Comparison of ENCODE assay signal across 23 mouse cellular contexts in the genomic region with DNA sequence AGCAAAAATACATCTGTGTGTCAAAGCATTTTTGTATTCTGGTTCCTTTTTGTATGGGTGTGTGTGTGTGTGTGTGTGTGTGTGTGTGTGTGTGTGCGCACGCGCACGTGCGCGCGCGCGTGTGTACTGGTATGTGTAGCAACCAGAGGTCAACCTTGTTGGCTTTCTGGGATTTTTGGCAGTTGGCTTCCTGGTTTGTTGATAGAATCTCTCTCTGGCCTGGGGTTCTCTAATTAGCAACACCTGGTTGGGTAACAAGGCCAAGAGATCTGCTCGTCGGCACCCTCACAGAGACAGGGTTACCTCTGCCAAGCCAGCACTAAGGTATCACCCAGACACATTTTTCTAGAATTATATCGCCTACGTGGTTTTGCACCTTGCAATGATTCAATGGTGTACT. TPM values are rescaled to one million over a fixed set of nuclear protein-coding genes. Genes with fewer than 3 reads are reported as not detected.
DNase-seq lines count a peak whose midpoint lies in the region; ATAC-seq and TF ChIP-seq lines count a peak whose summit lies in the region.
"Had no signal": no experiment of that assay in that cellular context is flagged by ENCODE, and none has a peak within 500 bp of the region (broad histone marks: within the 10 kb centered on the region; RNA-seq: fewer than 3 reads in every experiment).

No protein-coding gene starts in this region.

- H3K9ac ChIP-seq in liver, adult 2 months (ENCODE audit: low read depth, low read length): no peak overlapping the region
- H3K9ac ChIP-seq in liver, embryonic 11.5 days (ENCODE audit: low read depth, low read length): no peak overlapping the region
- H3K9ac ChIP-seq in liver, embryonic 16.5 days (ENCODE audit: low read depth, low read length): no peak overlapping the region
- H3K9ac ChIP-seq: embryonic facial prominence, embryonic 13.5 days; forebrain, embryonic 12.5 days; forebrain, postnatal 0 days; heart, embryonic 13.5 days; hindbrain, embryonic 13.5 days had no signal

- DNase-seq in liver, adult 2 months (ENCODE audit: extremely low read depth, low read depth, low spot score): peak; percentile 96
- DNase-seq in liver, embryonic 11.5 days (ENCODE audit: low spot score): no peak
- DNase-seq in 3T3-L1 (ENCODE audit: low read depth, low spot score): peak; percentile 21
- DNase-seq in NIH3T3 (ENCODE audit: low read depth): peak; percentile 43
- DNase-seq in heart, postnatal 10 days: no peak
- no peak for DNase-seq in spleen, postnatal 14 days (ENCODE audit: low spot score in 2 of 2)
- DNase-seq: cerebellum, adult 18-20 months; cerebellum, adult 9-11 months; cerebellum, postnatal 36 days; forebrain, postnatal 0 days; heart, adult 11 months had no signal

- intact Hi-C loops in heart, postnatal 10 days (cut with DNase I): loop anchor here (5.0 kb wide), 3 partner anchors 128 to 168 kb away; a partner anchor contains a TSS

- H3K9me3 ChIP-seq in liver, embryonic 11.5 days (ENCODE audit: control insufficient read depth, low read length): no peaks in the 10 kb centered on the region
- no peaks in the 10 kb centered on the region for H3K9me3 ChIP-seq in liver, embryonic 16.5 days (replicated peaks; ENCODE audit: control insufficient read depth, low read length)
- H3K9me3 ChIP-seq: embryonic facial prominence, embryonic 13.5 days; forebrain, embryonic 12.5 days; G1E; heart, embryonic 13.5 days; hindbrain, embryonic 13.5 days had no signal

- H3K4me2 ChIP-seq in liver, embryonic 11.5 days: no peak overlapping the region
- no peak overlapping the region for H3K4me2 ChIP-seq in liver, embryonic 16.5 days (ENCODE audit: low read depth, low read length)
- H3K4me2 ChIP-seq: embryonic facial prominence, embryonic 13.5 days; forebrain, embryonic 12.5 days; heart, embryonic 13.5 days; hindbrain, embryonic 13.5 days had no signal

- H3K4me3 ChIP-seq in liver, adult 2 months (ENCODE audit: insufficient read depth, low read depth, low read length): no peak overlapping the region
- H3K4me3 ChIP-seq in liver, embryonic 11.5 days (ENCODE audit: low read depth, low read length): no peak overlapping the region
- no peak overlapping the region for H3K4me3 ChIP-seq in liver, embryonic 16.5 days (ENCODE audit: low read depth, low read length)
- H3K4me3 ChIP-seq: embryonic facial prominence, embryonic 13.5 days; forebrain, embryonic 12.5 days; heart, embryonic 13.5 days; hindbrain, embryonic 13.5 days had no signal

- TF ChIP-seq POLR2A in liver, adult 2 months (IDR thresholded peaks at IDR 0.05; ENCODE audit: extremely low read depth, insufficient read depth, low read length): no peak

- H3K79me2 ChIP-seq in liver, adult 2 months (ENCODE audit: control insufficient read depth, insufficient read depth, low read length): no peaks in the 10 kb centered on the region

- TF ChIP-seq CTCF in liver, adult 2 months (IDR thresholded peaks at IDR 0.05; ENCODE audit: low read depth, low read length): no peak

- ATAC-seq in liver, embryonic 11.5 days (replicated peaks; ENCODE audit: low FRiP score): no peak
- ATAC-seq in liver, embryonic 16.5 days (ENCODE audit: low read depth): no peak
- ATAC-seq: forebrain, postnatal 0 days; hindbrain, postnatal 0 days had no signal

- H3K36me3 ChIP-seq in liver, adult 2 months (ENCODE audit: control insufficient read depth, insufficient read depth, low read length): no peaks in the 10 kb centered on the region
- no peaks in the 10 kb centered on the region for H3K36me3 ChIP-seq in liver, embryonic 11.5 days (ENCODE audit: control insufficient read depth, insufficient read depth, low read length)
- no peaks in the 10 kb centered on the region for H3K36me3 ChIP-seq in liver, embryonic 16.5 days (ENCODE audit: control insufficient read depth, insufficient read depth)
- H3K36me3 ChIP-seq: embryonic facial prominence, embryonic 13.5 days; forebrain, embryonic 12.5 days; G1E; heart, embryonic 13.5 days; hindbrain, embryonic 13.5 days had no signal

- no peaks in the 10 kb centered on the region for H3K27me3 ChIP-seq in liver, adult 2 months (ENCODE audit: control insufficient read depth, insufficient read depth, low read length)
- H3K27me3 ChIP-seq in liver, embryonic 11.5 days (replicated peaks; ENCODE audit: control insufficient read depth, insufficient read depth, low read length): no peaks in the 10 kb centered on the region
- no peaks in the 10 kb centered on the region for H3K27me3 ChIP-seq in liver, embryonic 16.5 days (ENCODE audit: control insufficient read depth, insufficient read depth, low read depth, low read length)

- peak overlapping the region; percentile 54 for H3K27ac ChIP-seq in liver, adult 2 months (replicated peaks; ENCODE audit: insufficient read depth, low read depth, low read length)
- H3K27ac ChIP-seq in liver, embryonic 11.5 days (ENCODE audit: low read depth, low read length): no peak overlapping the region; the same call in 1 of the 2 replicates
- peak overlapping the region; percentile 77 for H3K27ac ChIP-seq in liver, embryonic 16.5 days (ENCODE audit: low read length)
- H3K27ac ChIP-seq: embryonic facial prominence, embryonic 13.5 days; forebrain, embryonic 12.5 days; heart, embryonic 13.5 days; hindbrain, embryonic 13.5 days; hindbrain, postnatal 0 days had no signal

- peaks cover 30% of the 10 kb centered on the region for H3K4me1 ChIP-seq in liver, adult 2 months (ENCODE audit: control insufficient read depth, insufficient read depth, low read length)
- peaks cover 24% of the 10 kb centered on the region for H3K4me1 ChIP-seq in liver, embryonic 11.5 days (replicated peaks; ENCODE audit: control insufficient read depth, insufficient read depth, low read length)
- peaks cover 41% of the 10 kb centered on the region for H3K4me1 ChIP-seq in liver, embryonic 16.5 days (ENCODE audit: control insufficient read depth, low read depth, low read length)

- 24% methylated on average over 13 of the region's 13 CpGs for WGBS in liver, adult 2 months
- WGBS in liver, embryonic 11.5 days: 89% methylated on average over 13 of the region's 13 CpGs
- 82% methylated on average over 13 of the region's 13 CpGs for WGBS in liver, embryonic 16.5 days (ENCODE audit: insufficient replicate concordance)

RNA-seq across cellular contexts. Expression of a gene that starts 13.1 kb away (rescaled TPM):
- total RNA-seq in liver, adult 2 months (2014; rRNA removed): 69.1 and 84.2 TPM in 2 replicates
- polyA plus RNA-seq in liver, adult 2 months (2012; rRNA removed): 115 and 144 TPM in 2 replicates
- polyA plus RNA-seq in liver, embryonic 11.5 days (2014; fragmentation: Nextera tagmentation; extraction: Ambion mirVana): 66.7 and 70.9 TPM in 2 replicates
- polyA plus RNA-seq in liver, embryonic 16.5 days (2015; fragmentation: Nextera tagmentation; extraction: Ambion mirVana): 92.9 and 95.8 TPM in 2 replicates
- total RNA-seq in heart, postnatal 10 days (2021): 10 to 100 TPM; 39.1 to 42.0 TPM

RNA-seq across cellular contexts. Expression of a gene that starts 32.0 kb away (rescaled TPM):
- total RNA-seq in liver, adult 2 months (2014; rRNA removed): 0.83 TPM in 1 of 2 replicates, not detected in the other
- not detected in 2 replicates for polyA plus RNA-seq in liver, adult 2 months (2012; rRNA removed)
- not detected in 2 replicates for polyA plus RNA-seq in liver, embryonic 11.5 days (2014; fragmentation: Nextera tagmentation; extraction: Ambion mirVana)
- not detected in 2 replicates for polyA plus RNA-seq in liver, embryonic 16.5 days (2015; fragmentation: Nextera tagmentation; extraction: Ambion mirVana)
- total RNA-seq in heart, postnatal 10 days (2021): not detected
- total RNA-seq: adrenal gland, postnatal 10 days; forebrain, postnatal 0 days; gastrocnemius, adult 18-20 months; gastrocnemius, postnatal 36 days; hematopoietic stem cell, adult 5-6 weeks; hindbrain, postnatal 0 days had no signal
- polyA plus RNA-seq: embryonic facial prominence, embryonic 13.5 days; forebrain, embryonic 12.5 days; forebrain, postnatal 0 days; G1E; heart, embryonic 13.5 days; heart, postnatal 0 days; hindbrain, embryonic 13.5 days; hindbrain, postnatal 0 days had no signal

RNA-seq across cellular contexts. Expression of a gene that starts 46.4 kb away (rescaled TPM):
- 7.3 and 9.5 TPM in 2 replicates for total RNA-seq in liver, adult 2 months (2014; rRNA removed)
- 5.0 and 5.1 TPM in 2 replicates for polyA plus RNA-seq in liver, adult 2 months (2012; rRNA removed)
- polyA plus RNA-seq in liver, embryonic 11.5 days (2014; fragmentation: Nextera tagmentation; extraction: Ambion mirVana): 29.8 and 32.9 TPM in 2 replicates
- 32.3 and 33.6 TPM in 2 replicates for polyA plus RNA-seq in liver, embryonic 16.5 days (2015; fragmentation: Nextera tagmentation; extraction: Ambion mirVana)
- 100 to 1,000 TPM in 1 of 2 experiments, 10 to 100 TPM in 1; 82.7 to 101 TPM for total RNA-seq in heart, postnatal 10 days (2021)

Comparison
In these comparisons a context has a peak if more than half of its experiments do, and no peak if none do; other contexts are left out.
1. DNase-seq: peak in liver, adult 2 months (single experiment), 3T3-L1 (single experiment) and NIH3T3 (single experiment); none in liver, embryonic 11.5 days (single experiment), heart, postnatal 10 days (0 of 2) and spleen, postnatal 14 days (0 of 2).